Mouse (Mus musculus) cerebellum, postnatal 36 days (tissue): ENCODE results near the gene Camk1d.

Experiments
- DNase-seq, 2 experiments: peaks; one replicate each; pipeline ENCODE4 v3.0.0; 2021 to 2022; ENCODE audit warnings: mixed read lengths in 2 of 2

The Camk1d gene

GRCm38 (mm10) chr2:5658000-5658399, 56.3 kb downstream of the Camk1d start:
- DNase-seq: no peak

GRCm38 (mm10) chr2:5656326-5656725, 58.0 kb downstream of the Camk1d start:
- DNase-seq: no peak

DNA sequence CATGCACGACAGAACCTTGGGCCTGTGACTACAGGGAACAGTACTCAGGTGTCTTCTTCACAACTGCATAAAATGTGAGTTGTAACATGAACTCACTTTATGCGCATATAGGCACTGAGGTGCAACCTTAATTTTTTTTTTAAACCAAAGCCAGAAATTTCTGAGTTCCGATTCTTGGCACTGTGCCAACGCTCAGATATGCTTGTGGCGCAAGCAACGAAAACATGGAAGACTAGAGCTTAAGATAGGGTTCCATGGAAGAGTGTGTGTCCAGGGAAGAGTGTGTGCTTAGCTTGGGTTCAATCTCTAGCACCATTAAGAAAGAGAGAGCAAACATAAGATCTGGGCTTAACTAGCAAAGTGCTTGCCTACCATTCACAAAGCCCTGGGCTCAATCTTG, 62.2 kb downstream of the Camk1d start:
- DNase-seq: no peak

DNA sequence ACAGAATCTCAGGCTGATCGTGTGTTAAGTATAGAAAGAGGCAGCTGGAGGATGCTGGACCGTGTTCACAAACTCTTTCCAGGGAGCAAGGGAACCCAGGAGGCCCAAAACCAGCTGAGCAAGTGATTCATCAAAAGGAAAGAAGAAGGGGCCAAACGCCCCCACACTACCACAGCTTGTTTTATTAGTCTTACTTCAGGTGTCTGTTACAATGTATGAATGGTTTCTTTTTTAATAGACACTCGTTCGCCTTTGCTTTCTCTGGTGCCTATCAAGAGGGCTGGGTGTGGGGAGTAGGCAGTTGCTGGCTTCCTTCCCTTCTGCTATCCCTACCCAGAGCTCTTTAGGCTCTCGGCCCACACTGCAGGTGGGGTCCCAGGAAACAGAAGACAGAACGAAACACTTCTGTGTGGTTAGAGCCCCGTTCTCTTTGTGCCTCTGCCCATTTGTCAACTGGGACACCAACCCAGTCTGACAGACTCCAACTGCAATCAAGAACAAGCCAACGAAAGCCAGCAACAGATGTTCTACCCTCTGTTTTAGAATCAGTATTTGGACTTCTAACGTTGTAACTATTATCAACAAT, 62.9 kb downstream of the Camk1d start:
- DNase-seq: no peak

DNA sequence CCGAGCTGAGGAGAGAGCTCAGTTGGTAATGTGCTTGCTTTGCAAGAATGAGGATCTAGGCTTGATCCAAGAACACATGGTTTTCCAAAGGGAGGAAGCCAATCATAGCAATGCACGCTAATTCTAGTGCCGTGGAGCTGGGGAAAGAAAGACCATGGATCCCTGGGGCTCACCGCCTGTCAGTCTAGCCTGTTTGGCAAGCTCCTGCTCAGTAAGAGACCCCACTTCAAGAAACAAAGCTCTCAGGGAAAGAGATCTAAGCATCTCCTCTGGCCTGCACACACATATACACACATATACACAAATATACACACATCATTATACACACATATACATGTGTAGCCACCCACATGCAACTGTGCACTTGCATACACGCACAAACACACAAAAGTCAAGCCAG, 65.1 kb downstream of the Camk1d start:
- DNase-seq: no peak

GRCm38 (mm10) chr2:5648764-5649163, 65.6 kb downstream of the Camk1d start:
- no peak for DNase-seq

DNA sequence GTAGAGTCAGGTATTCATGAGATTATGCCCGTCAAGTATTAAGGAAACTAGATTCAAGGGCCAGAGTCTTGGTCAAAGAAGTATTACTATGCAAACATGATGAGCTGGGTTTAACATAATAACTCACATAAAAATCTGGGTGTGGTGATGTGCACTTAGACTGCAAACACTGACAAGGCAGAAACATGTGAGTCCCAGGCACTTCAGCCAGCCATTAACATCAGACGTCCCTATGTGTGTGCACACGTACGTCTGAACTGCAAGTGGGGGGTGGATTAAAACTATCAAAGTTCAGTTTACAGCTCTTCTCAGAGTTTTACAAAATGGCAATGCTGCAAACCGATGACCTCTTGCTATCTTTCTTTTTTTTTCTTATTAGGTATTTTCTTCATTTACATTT, 68.0 kb downstream of the Camk1d start:
- DNase-seq: no peak

- no peak for DNase-seq
These were observed 68.7 kb downstream of the Camk1d start for GRCm38 (mm10) chr2:5645584-5645983.

GRCm38 (mm10) chr2:5643937-5644336, 70.4 kb downstream of the Camk1d start:
- no peak for DNase-seq

DNA sequence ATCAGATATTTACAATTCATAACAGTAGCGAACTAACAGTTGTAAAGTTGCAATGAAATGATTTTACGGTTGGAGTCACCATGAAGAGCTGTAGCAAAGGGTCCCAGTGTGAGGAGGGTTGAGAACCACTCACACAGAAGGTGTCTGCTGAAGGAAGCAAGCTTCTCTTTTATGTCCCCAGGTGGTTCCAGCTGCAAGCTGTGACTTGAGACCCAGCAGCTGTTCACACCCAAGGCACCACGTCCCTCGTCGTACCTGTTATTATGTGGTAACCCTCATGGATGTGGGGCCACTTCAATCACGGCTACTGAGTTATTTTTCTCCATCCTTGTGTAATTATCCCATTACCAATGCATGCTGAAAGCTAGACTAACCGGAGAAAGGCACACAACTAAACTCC, 71.1 kb downstream of the Camk1d start:
- DNase-seq: no peak

- no peak for DNase-seq
These were observed 71.7 kb downstream of the Camk1d start for GRCm38 (mm10) chr2:5642624-5643023.

GRCm38 (mm10) chr2:5641678-5642077, 72.6 kb downstream of the Camk1d start:
- DNase-seq: no peak

DNA sequence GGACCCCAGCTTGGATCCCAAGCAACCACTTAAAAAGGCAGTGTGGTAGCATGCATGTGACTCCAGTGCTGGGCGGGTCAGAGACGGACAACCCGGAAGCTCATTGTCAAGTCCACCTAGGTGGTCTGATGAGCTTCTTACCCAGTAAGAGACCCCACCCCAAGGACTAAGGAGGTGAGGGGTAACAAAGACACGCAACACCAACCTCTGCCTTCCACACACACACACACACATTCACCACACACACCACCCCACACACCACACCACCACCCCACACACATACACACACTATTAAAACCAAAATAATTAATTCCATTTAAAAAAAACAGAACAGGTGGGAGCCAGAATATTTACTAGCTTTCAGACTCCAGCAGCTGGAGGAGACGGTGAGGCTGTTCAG, 73.7 kb downstream of the Camk1d start:
- no peak for DNase-seq

- peak; percentile 29 to 42 for DNase-seq
These were observed 77.2 kb downstream of the Camk1d start for GRCm38 (mm10) chr2:5636801-5637742.

DNA sequence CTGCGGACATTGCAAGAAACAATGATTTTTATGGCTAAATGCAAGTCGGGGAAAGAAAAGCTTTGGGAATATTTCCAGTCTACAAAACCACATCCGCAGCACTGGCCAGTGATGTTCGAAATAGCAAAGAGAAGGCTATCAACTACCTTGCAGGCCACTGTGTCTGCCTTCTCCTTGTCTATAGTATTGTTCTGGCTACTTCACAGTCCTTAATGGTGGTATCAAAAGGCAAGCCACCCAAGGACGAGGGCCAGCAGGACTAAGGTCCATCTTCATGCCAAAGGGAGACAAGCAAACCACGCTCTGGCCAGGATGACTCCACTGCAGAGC, 82.0 kb downstream of the Camk1d start:
- no peak for DNase-seq

- no peak for DNase-seq
These were observed 82.5 kb downstream of the Camk1d start for GRCm38 (mm10) chr2:5631676-5632354.

DNA sequence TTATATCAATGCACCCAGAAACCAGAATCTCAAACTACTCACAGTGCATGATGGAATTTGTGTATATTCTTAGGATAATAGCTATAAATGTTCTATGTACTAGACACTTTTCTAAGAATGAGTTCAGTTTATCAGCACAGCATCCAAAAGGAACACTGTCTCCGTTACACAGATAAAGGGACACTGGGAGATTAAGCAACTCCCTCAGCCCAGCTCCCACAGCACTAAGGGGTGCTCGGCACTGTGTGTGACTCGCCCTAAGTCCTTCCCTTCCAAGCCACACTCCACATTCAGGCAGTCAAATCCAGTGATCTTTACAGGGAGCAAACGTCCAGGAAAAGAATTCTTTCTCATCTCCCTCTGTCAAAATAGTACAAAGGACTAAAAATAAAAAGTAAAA, 83.6 kb downstream of the Camk1d start:
- no peak for DNase-seq

GRCm38 (mm10) chr2:5624379-5624778, 89.9 kb downstream of the Camk1d start:
- no peak for DNase-seq

DNA sequence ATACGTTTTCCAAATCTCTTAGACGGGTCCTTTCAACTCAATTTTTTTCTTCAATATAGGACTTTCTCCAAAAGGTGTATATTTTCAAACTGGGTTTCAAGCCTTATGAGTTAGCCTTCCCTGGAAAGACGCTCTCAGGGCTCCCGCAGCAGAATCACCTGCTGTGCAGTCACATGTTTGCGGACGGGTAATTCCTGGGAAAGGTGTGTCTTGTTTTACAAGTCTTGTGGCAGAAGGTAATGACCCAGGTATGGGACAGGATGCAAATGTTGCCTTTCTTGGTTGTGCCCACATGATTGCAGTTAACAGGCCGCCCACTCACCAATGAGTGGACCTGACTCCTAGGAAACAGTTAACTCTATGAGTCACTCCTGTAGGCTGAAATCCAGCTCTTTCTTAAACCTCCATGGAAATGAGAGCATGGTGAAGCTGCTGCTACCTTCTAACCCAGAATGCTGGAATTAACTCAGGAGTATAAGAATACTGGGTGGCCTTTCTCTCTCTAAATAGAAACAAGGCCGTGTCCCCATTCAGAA, 95.9 kb downstream of the Camk1d start:
- no peak for DNase-seq

DNA sequence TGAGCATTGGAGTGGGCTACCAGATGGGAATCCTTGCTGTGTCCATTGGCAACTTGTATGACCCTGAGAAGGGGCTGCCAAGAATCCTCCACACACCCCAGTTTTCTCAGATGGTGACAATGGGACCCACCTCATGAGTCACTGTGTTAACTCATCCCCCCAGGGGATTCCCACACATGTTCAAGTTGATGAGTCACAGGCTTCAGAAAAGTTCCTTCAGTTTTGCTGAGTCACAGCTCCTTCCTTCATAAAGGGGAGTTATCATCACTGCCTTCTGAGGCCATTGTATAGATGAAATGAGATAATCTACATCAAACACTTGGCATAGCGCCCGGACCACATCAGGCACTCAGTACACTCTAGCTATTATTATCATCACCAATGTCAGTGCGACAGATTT, 99.4 kb downstream of the Camk1d start:
- peak in 1 of 2 experiments; percentile 19 for DNase-seq

DNA sequence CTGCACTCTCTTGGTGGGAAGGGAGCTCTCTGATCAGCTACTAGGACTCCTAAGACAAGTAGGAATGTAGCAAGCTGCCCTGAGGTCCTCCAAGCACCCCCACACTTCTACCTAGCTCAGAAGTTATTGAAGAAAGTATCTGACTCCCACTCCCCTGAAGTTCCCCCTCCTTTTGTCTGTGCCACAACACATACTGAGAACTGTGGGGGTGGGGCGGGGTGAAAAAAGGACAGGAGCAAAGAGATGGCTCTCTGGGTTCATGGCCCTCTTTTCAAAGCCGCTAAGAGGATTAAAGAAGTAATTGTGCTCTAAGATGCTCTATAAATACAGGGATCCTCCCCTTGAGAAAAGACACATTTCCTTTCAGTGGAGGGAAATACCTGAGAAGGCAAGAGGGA, 100.0 kb downstream of the Camk1d start:
- no peak for DNase-seq

DNA sequence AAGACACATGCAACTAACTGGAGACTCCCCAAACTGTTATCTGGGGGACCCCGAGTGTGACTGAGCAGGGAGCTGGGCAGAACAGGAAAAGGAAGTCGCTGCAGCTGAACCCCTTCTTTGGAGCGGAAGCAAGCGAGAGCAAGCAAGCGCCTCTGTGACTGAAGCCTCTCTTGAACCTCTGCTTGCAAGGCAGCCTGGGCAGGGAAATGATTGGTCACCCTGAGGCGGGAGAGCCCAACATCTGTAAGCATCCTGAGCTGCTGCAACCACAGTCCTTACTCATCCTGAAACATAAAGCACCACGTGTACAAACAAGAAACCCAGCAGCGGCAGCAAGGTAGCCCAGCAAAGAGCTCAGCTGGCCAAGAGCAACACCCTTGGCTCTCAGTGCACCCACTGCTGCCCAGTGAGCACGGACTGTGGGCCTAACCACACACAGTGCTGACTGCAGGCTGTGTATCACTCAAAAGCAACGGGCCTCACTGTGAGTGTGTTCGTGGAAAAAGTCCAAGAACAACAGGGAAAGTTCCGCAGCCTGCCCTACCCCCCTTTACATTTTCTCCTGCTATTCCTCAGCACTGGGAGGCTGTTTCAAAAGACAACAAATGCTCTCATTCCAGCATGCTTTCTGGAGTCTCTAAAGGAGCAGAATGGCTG, 100.5 kb downstream of the Camk1d start:
- DNase-seq: no peak

DNA sequence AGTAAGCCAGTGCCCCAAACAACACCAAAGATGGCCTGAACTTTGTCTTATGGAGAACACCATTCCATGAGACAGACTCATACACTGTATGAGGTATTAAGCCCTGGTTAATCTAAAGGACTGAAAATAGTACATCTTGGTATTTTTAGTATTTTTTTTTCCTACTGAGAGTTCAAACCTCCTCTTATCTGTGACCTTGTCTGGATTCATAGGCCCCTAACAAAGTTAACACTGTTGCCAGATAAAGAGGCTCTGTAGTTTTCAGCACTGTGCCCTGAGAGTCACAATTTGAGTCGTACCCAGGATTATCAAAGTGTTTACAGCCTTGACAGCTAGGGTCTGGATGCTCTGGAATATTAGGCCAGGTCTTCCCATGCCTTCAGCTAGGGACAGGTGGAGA, 102.7 kb downstream of the Camk1d start:
- no peak for DNase-seq
